Mouse (Mus musculus) macrophage (primary cell): ENCODE data around the gene Cyp2c70. TPM values are rescaled to one million over a fixed set of nuclear protein-coding genes. Genes with fewer than 3 reads are reported as not detected.
"Not testable (repeated sequence)": the region's sequence is repeated elsewhere in the genome, so short reads cannot be mapped to it uniquely, and the experiment has no call there.

Experiments
- H3K27ac ChIP-seq: fragments of 350-480 bp; formaldehyde crosslinking; 2 replicates; pipeline ENCODE4 v1.9.0; 2021
- H3K36me3 ChIP-seq: fragments of 350-480 bp; formaldehyde crosslinking; 2 replicates; pipeline ENCODE4 v1.9.0; 2021; ENCODE audit errors: inconsistent target
- H3K4me3 ChIP-seq: fragments of 350-480 bp; formaldehyde crosslinking; 2 replicates; pipeline ENCODE4 v1.9.0; 2021; ENCODE audit errors: inconsistent target
- H3K79me2 ChIP-seq: fragments of 350-480 bp; formaldehyde crosslinking; 2 replicates; pipeline ENCODE4 v1.9.0; 2021; ENCODE audit errors: inconsistent target
- WGBS: methylation state at CpG from one replicate; pipeline ENCODE4 v1.1.7; 2026; ENCODE audit warnings: inconsistent platforms; ENCODE audit not compliant: missing documents; 5-methylcytosine and 5-hydroxymethylcytosine counted together
- polyA plus RNA-seq: library from polyadenylated mRNA; stranded (reverse); fragments of 250-400 nt; gene quantifications from 3 replicates; pipeline ENCODE4 v1.2.4, GENCODE M21; 2018; ENCODE audit warnings: inconsistent platforms

Gene Cyp2c70
- polyA plus RNA-seq, 1 experiment from 2014 or later = not detected

DNA sequence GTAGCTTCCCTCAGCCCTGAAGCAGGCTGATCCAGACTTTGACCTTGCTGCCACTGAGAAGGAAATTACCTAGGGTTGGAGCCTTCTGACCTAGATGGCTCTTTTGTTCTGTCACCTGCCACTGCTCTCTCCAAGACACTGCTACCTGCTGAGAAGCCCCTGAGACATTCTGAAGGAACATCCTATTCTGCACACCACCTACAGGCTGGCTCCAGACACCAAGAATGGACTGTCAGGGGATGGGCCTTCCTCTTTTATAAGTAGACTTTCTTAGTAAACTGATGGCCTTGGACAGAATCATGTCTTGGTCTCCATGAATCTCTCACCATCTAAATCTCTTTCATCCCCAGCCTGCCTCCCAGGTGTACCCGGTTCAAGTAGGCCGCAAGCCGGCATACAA is 62.0 kb downstream of the Cyp2c70 start:
- H3K4me3 ChIP-seq, H3K79me2 ChIP-seq, H3K36me3 ChIP-seq, H3K27ac ChIP-seq: not testable (repeated sequence)
- 95% methylated on average over 3 of the region's 3 CpGs for WGBS

DNA sequence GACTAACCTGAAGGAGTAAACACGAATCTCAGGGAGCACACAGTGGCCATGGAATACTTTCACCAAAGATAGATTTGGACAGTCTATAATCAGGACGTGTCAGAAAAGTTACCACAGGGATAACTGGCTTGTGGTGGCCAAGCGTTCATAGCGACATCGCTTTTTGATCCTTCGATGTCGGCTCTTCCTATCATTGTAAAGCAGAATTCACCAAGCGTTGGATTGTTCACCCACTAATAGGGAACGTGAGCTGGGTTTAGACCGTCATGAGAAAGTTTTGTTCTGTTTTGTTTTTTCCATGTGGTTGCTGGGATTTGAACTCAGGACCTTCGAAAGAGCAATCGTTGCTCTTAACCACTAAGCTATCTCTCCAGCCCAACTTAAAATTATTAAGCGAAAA is 67.5 kb downstream of the Cyp2c70 start:
- not testable (repeated sequence) for H3K36me3 ChIP-seq, H3K27ac ChIP-seq, H3K79me2 ChIP-seq, H3K4me3 ChIP-seq
- 92% methylated on average over 13 of the region's 13 CpGs for WGBS

Other genes starting within 250 kb of the Cyp2c70 start
- not detected in 3 replicates for gene Cyp2c37, start 194.9 kb downstream of the Cyp2c70 start, polyA plus RNA-seq
- not detected in 3 replicates for gene Cyp2c54, start 113.5 kb downstream of the Cyp2c70 start, polyA plus RNA-seq
- not detected in 3 replicates for gene Cyp2c50, start 97.6 kb downstream of the Cyp2c70 start, polyA plus RNA-seq
- 0.53 to 1.1 TPM (median 0.80 TPM) in 3 replicates for gene Pdlim1, start 84.5 kb upstream of the Cyp2c70 start, polyA plus RNA-seq